Mouse (Mus musculus): ENCODE results near the gene Relb.

The Relb gene

GRCm38 (mm10) chr7:19557086-19557485 lies 72.2 kb downstream of the Relb start:
- DNase-seq (ENCODE audit: low spot score): no peak
